Mouse (Mus musculus) CH12.LX (cell line): ENCODE data around the gene Dsn1. TPM values are rescaled to one million over a fixed set of nuclear protein-coding genes. Genes with fewer than 3 reads are reported as not detected.

Experiments
- DNase-seq: peaks from one replicate; pipeline ENCODE4 v3.0.0-alpha.2; 2013; ENCODE audit errors: extremely low read depth
- H3K27ac ChIP-seq: 2 replicates; pipeline ENCODE4 v1.5.1; 2012; ENCODE audit warnings: low read depth, mild to moderate bottlenecking, control low read depth, moderate library complexity; ENCODE audit not compliant: insufficient read depth
- H3K27me3 ChIP-seq: replicated peaks from 2 replicates; pipeline ENCODE3; 2012; ENCODE audit warnings: inconsistent platforms
- H3K36me3 ChIP-seq, 2 experiments: replicated peaks in 1 of 2; 2 replicates each; pipeline versions ENCODE3 to v1.6.1; 2012; ENCODE audit warnings: inconsistent platforms in 1 of 2, low read length in 1 of 2, mild to moderate bottlenecking in 1 of 2, mixed read lengths in 1 of 2, moderate library complexity in 1 of 2; ENCODE audit not compliant: control insufficient read depth in 1 of 2, insufficient read depth in 1 of 2
- H3K4me1 ChIP-seq, 2 experiments: 2 replicates each; pipeline ENCODE4 v1.6.1; 2012; ENCODE audit warnings: inconsistent platforms in 1 of 2, moderate library complexity in 1 of 2; ENCODE audit not compliant: insufficient read depth in 2 of 2, control insufficient read depth in 1 of 2
- H3K4me2 ChIP-seq: 2 replicates; pipeline ENCODE4 v1.6.1; 2012; ENCODE audit warnings: low read depth, mild to moderate bottlenecking, control low read depth; ENCODE audit not compliant: poor library complexity, insufficient read depth, severe bottlenecking
- H3K4me3 ChIP-seq, 3 experiments: fragments of 150-350 bp in 1 of 3; sonication (generic) in 1 of 3; replicated peaks in 1 of 3; 2 replicates each; pipeline versions ENCODE3 to v1.5.1; 2011 to 2012; ENCODE audit warnings: low read depth in 2 of 3, low read length in 2 of 3, mild to moderate bottlenecking in 2 of 3, moderate library complexity in 2 of 3, control low read depth in 1 of 3, improper control_type of control experiment in 1 of 3, inconsistent platforms in 1 of 3, mixed read lengths in 1 of 3; ENCODE audit not compliant: poor library complexity in 1 of 3
- H3K79me2 ChIP-seq: replicated peaks from 2 replicates; pipeline ENCODE4 v1.6.1; 2012; ENCODE audit warnings: mild to moderate bottlenecking, moderate library complexity; ENCODE audit not compliant: control insufficient read depth, poor library complexity, insufficient read depth, severe bottlenecking; ENCODE audit errors: extremely low read depth
- H3K9ac ChIP-seq: 2 replicates; pipeline ENCODE4 v1.6.1; 2012; ENCODE audit warnings: low read depth, mild to moderate bottlenecking, control low read depth, moderate library complexity; ENCODE audit not compliant: insufficient read depth
- H3K9me3 ChIP-seq: replicated peaks from 2 replicates; pipeline ENCODE3; 2012; ENCODE audit warnings: low read length, inconsistent platforms, mixed read lengths
- CHD2 ChIP-seq: IDR thresholded peaks from 2 replicates; pipeline ENCODE4 v1.6.1; 2011; ENCODE audit warnings: low read length, improper control_type of control experiment
- ELF1 ChIP-seq: IDR thresholded peaks from 2 replicates; pipeline ENCODE4 v1.6.1; 2014; ENCODE audit warnings: low read depth, mild to moderate bottlenecking, inconsistent platforms, low read length, improper control_type of control experiment
- HCFC1 ChIP-seq: IDR thresholded peaks from 2 replicates; pipeline ENCODE4 v1.6.1; 2012; ENCODE audit warnings: low read depth, mild to moderate bottlenecking, inconsistent platforms, low read length, improper control_type of control experiment
- KAT2A ChIP-seq: IDR thresholded peaks from 2 replicates; pipeline ENCODE4 v1.6.1; 2012; ENCODE audit warnings: low read length, improper control_type of control experiment, inconsistent platforms; ENCODE audit not compliant: insufficient replicate concordance
- MAFK ChIP-seq: IDR thresholded peaks from 2 replicates; pipeline ENCODE4 v1.6.1; 2011; ENCODE audit warnings: low read length, improper control_type of control experiment; ENCODE audit not compliant: insufficient replicate concordance
- MEF2A ChIP-seq: IDR thresholded peaks from 2 replicates; pipeline ENCODE4 v1.6.1; 2014; ENCODE audit warnings: low read depth, mild to moderate bottlenecking, inconsistent platforms, low read length, improper control_type of control experiment, borderline replicate concordance
- NRF1 ChIP-seq: IDR thresholded peaks from 2 replicates; pipeline ENCODE4 v1.6.1; 2014; ENCODE audit warnings: low read depth, mild to moderate bottlenecking, inconsistent platforms, low read length, improper control_type of control experiment, moderate library complexity
- POLR2A ChIP-seq: IDR thresholded peaks from 2 replicates; pipeline ENCODE4 v1.6.1; 2011; ENCODE audit warnings: low read depth, mild to moderate bottlenecking, improper control_type of control experiment, low read length
- RAD21 ChIP-seq: IDR thresholded peaks from 2 replicates; pipeline ENCODE4 v1.6.1; 2011; ENCODE audit warnings: low read depth, mild to moderate bottlenecking, low read length, improper control_type of control experiment, moderate library complexity
- SIN3A ChIP-seq: IDR thresholded peaks from 2 replicates; pipeline ENCODE4 v1.6.1; 2012; ENCODE audit warnings: low read length, improper control_type of control experiment, inconsistent platforms
- SMC3 ChIP-seq: IDR thresholded peaks from 2 replicates; pipeline ENCODE4 v1.6.1; 2011; ENCODE audit warnings: low read depth, low read length, improper control_type of control experiment
- UBTF ChIP-seq: IDR thresholded peaks from 2 replicates; pipeline ENCODE4 v1.6.1; 2012; ENCODE audit warnings: low read depth, mild to moderate bottlenecking, inconsistent platforms, low read length, improper control_type of control experiment, moderate library complexity
- ZC3H11A ChIP-seq: IDR thresholded peaks from 2 replicates; pipeline ENCODE4 v1.6.1; 2012; ENCODE audit warnings: low read depth, mild to moderate bottlenecking, inconsistent platforms, low read length, improper control_type of control experiment
- ZKSCAN1 ChIP-seq: IDR thresholded peaks from 2 replicates; pipeline ENCODE4 v1.6.1; 2012; ENCODE audit warnings: low read depth, inconsistent platforms, low read length, improper control_type of control experiment, borderline replicate concordance
- ZMIZ1 ChIP-seq: IDR thresholded peaks from 2 replicates; pipeline ENCODE4 v1.6.1; 2012; ENCODE audit warnings: low read depth, mild to moderate bottlenecking, inconsistent platforms, low read length, improper control_type of control experiment
- ZNF384 ChIP-seq: IDR thresholded peaks from 2 replicates; pipeline ENCODE4 v1.6.1; 2012; ENCODE audit warnings: low read depth, low read length, improper control_type of control experiment, inconsistent platforms
- dilution Hi-C: fragments of 300-500 bp; cut with MboI; formaldehyde crosslinking; loops from 2 replicates; pipeline ENCODE4 v1.14.3; 2020; ENCODE audit warnings: low sequenced_read_pairs; ENCODE audit not compliant: extremely low pct_unique_long_range_greater_than_20kb, extremely low pct_ligation_motif_present
- in situ Hi-C: fragments of 300-500 bp; cut with MboI; formaldehyde crosslinking; loops from 3 replicates; pipeline ENCODE4 v1.14.3; 2019; ENCODE audit warnings: low sequenced_read_pairs, low pct_ligation_motif_present, low pct_unique_long_range_greater_than_20kb, mixed read lengths
- polyA plus RNA-seq: library from polyadenylated mRNA; unstranded; fragments of >175 nt; gene quantifications from 2 replicates; pipeline ENCODE4 v1.2.1, GENCODE M21; 2012; ENCODE audit warnings: low read depth; ENCODE audit not compliant: insufficient read length
- total RNA-seq, 2 experiments: library from RNA; depleted of rRNA; stranded (reverse); fragments of 300-350 nt in 1 of 2; fragments of >200 nt in 1 of 2; gene quantifications; 2 replicates each; pipeline ENCODE4 v1.2.3; 2012 to 2014

Gene Dsn1
- total and polyA plus RNA-seq, 3 experiments: 23.2 to 34.3 (median 25.6) TPM

DNA sequence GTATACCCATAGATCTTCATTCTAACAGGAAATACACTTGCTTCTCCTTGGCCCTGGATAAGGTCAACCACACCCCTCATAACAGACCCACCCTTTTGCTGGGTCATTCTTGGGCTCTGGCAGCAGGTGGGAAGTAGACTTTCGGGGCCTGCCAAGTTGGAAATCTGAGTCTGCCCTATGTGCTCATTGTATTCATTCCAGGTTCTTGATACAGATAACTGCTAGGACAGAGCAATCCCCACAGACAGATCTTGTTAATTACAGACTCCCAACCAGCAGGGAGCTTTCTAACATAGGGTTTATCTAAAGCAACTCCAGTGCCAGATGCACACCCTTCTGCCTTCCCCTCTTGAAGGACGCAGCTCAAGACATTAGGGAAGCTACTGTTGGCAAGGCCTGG is 24.1 kb downstream of the Dsn1 start:
- Histone ChIP-seq H3K4me3 (no peak overlapping the region), H3K79me2 (no peaks in the 10 kb centered on the region), H3K27me3 (no peaks in the 10 kb centered on the region), H3K4me2 (no peak overlapping the region), H3K9ac (no peak overlapping the region), H3K9me3 (no peaks in the 10 kb centered on the region), H3K36me3 (peaks cover 0 to 8% of the 10 kb centered on the region in 2 experiments), H3K4me1 (peaks cover 0 to 4% of the 10 kb centered on the region in 2 experiments; a peak in 1 of 4 replicates), H3K27ac (no peak overlapping the region)
- no peak for DNase-seq
- dilution Hi-C loops (no loop called here), in situ Hi-C loops (no loop called here)
- TF ChIP-seq SMC3 (no peak), POLR2A (no peak)

- H3K79me2 ChIP-seq: no peaks in the 10 kb centered on the region
- peaks cover 0 to 11% of the 10 kb centered on the region in 2 experiments for H3K36me3 ChIP-seq
- DNase-seq: no peak
- H3K27ac ChIP-seq: no peak overlapping the region
- H3K4me3 ChIP-seq: no peak overlapping the region
- no peak overlapping the region for H3K9ac ChIP-seq
- in situ Hi-C loops (no loop called here), dilution Hi-C loops (no loop called here)
- H3K4me1 ChIP-seq: peaks cover 0 to 10% of the 10 kb centered on the region in 2 experiments; a peak in 2 of 4 replicates
- H3K9me3 ChIP-seq: no peaks in the 10 kb centered on the region
- no peak overlapping the region for H3K4me2 ChIP-seq
- no peak for TF ChIP-seq RAD21
- no peak for TF ChIP-seq ZKSCAN1
- no peak for TF ChIP-seq CHD2
- no peak for TF ChIP-seq SMC3
- TF ChIP-seq ZNF384: no peak
- no peak for TF ChIP-seq ZMIZ1
- TF ChIP-seq ELF1: no peak
- TF ChIP-seq NRF1: no peak
- no peak for TF ChIP-seq UBTF
- no peak for TF ChIP-seq MAFK
- no peak for TF ChIP-seq KAT2A
- no peak for TF ChIP-seq ZC3H11A
- no peak for TF ChIP-seq SIN3A
- TF ChIP-seq MEF2A: no peak
- TF ChIP-seq HCFC1: no peak
- no peaks in the 10 kb centered on the region for H3K27me3 ChIP-seq
Measured at GRCm38 (mm10) chr2:156981291-156981690, 25.7 kb downstream of the Dsn1 start.
